ENCODE assay signal across 18 mouse cellular contexts in the genomic region with DNA sequence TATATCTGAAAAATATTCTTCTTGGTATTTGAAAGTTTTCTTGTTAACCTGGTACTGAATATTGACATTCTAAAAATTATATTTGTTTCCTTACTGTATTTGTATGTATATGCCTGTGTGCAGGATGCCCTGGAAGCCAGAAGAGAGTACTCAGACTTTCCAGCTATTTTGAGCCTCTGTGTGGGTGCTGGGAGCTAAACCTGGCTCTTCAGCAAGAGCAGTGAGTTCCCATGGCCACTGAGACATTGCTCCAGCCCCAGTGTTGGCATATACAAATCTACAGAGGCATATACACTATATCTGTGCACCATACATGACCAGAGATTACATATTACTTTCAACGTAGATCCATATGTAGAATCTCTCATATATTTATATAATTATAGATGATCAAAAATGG.
DNase-seq lines count a peak whose midpoint lies in the region.
"Had no signal": no experiment of that assay in that cellular context is flagged by ENCODE, and none has a peak within 500 bp of the region (broad histone marks: within the 10 kb centered on the region; RNA-seq: fewer than 3 reads in every experiment).

No protein-coding gene starts in this region.

- DNase-seq in frontal cortex, adult 2 months (ENCODE audit: extremely low spot score in 1 of 2, low spot score in 1 of 2), result peak; percentile 2 to 23
- DNase-seq in frontal cortex, postnatal 14 days (ENCODE audit: low spot score in 2 of 2), result no peak
- DNase-seq in left cerebral cortex, postnatal 25 days (ENCODE audit: low spot score in 2 of 2), result peak; percentile 5 to 64
- DNase-seq in left cerebral cortex, adult 11 months (ENCODE audit: low spot score), result no peak
- peak; percentile 58 for DNase-seq in brain, adult 2 months (ENCODE audit: low read depth, low spot score)
- no peak for DNase-seq in gastrocnemius, adult 18-20 months (ENCODE audit: low spot score)
- DNase-seq: adrenal gland, postnatal 10 days; adrenal gland, postnatal 36 days; B cell, adult 2 months; cerebellum, adult 11 months; cerebellum, adult 2 months; cerebellum, adult 9-11 months; cerebellum, postnatal 25 days; forebrain, postnatal 0 days; gastrocnemius, postnatal 25 days; heart, adult 18-20 months; heart, postnatal 10 days; heart, postnatal 36 days had no signal

- intact Hi-C loops in left cerebral cortex, postnatal 25 days (cut with DNase I), result no loop called here

Comparison
In these comparisons a context has a peak if more than half of its experiments do, and no peak if none do; other contexts are left out.
1. DNase-seq: peak in frontal cortex, adult 2 months (2 of 2), left cerebral cortex, postnatal 25 days (2 of 2) and brain, adult 2 months (single experiment); none in frontal cortex, postnatal 14 days (0 of 2), left cerebral cortex, adult 11 months (single experiment) and gastrocnemius, adult 18-20 months (single experiment).